Mouse (Mus musculus): ENCODE data around the gene Cyb5d1. TPM values are rescaled to one million over a fixed set of nuclear protein-coding genes. Genes with fewer than 3 reads are reported as not detected.
A peak's percentile ranks its signal among the peaks of the same experiment; 100 is the strongest.

Cyb5d1 gene
- polyA plus RNA-seq, 1 experiment from 2014 or later = 16.6 TPM

GRCm38 (mm10) chr11:69417449-69418384 lies 22.3 kb upstream of the Cyb5d1 start:
- 0 out of 2 replicates have a peak, but pooled peaks cover under 1% of the 10 kb centered on the region for H3K27me3 ChIP-seq (ENCODE audit: insufficient read depth, low read length)
- no peaks in the 10 kb centered on the region for H3K36me3 ChIP-seq (ENCODE audit: insufficient read depth, low read length)
- peak overlapping the region; percentile 73 for H3K4me3 ChIP-seq (replicated peaks; ENCODE audit: low read depth, low read length)
- H3K27ac ChIP-seq = peak overlapping the region; percentile 99
- no peak for TF ChIP-seq CTCF (IDR thresholded peaks at IDR 0.05; ENCODE audit: low read depth)
- under 1% methylated on average over 38 of the region's 39 CpGs for WGBS
- peak overlapping the region; percentile 64 for H3K9ac ChIP-seq (ENCODE audit: low read depth, low read length)
- ATAC-seq (replicated peaks; ENCODE audit: low FRiP score, low read depth) = peak; percentile 68
- H3K4me1 ChIP-seq (replicated peaks; ENCODE audit: insufficient read depth, low read length) = peaks cover 35% of the 10 kb centered on the region
- DNase-seq (ENCODE audit: low spot score) = peak; percentile 98
- H3K9me3 ChIP-seq (replicated peaks; ENCODE audit: low read length) = no peaks in the 10 kb centered on the region
- H3K4me2 ChIP-seq (ENCODE audit: low read length) = peak overlapping the region; percentile 95

GRCm38 (mm10) chr11:69416921-69417448 lies 21.6 kb upstream of the Cyb5d1 start:
- DNase-seq (ENCODE audit: low spot score) (no peak), ATAC-seq (replicated peaks; ENCODE audit: low FRiP score, low read depth) (no peak)
- Histone ChIP-seq H3K27me3 (ENCODE audit: insufficient read depth, low read length) (no peaks in the 10 kb centered on the region), H3K9ac (ENCODE audit: low read depth, low read length) (peak overlapping the region; percentile 64; the same call in 1 of the 2 replicates), H3K27ac (peak overlapping the region; percentile 99), H3K36me3 (ENCODE audit: insufficient read depth, low read length) (no peaks in the 10 kb centered on the region), H3K4me1 (replicated peaks; ENCODE audit: insufficient read depth, low read length) (peaks cover 42% of the 10 kb centered on the region), H3K4me2 (ENCODE audit: low read length) (peak overlapping the region; percentile 95), H3K4me3 (replicated peaks; ENCODE audit: low read depth, low read length) (peak overlapping the region; percentile 73), H3K9me3 (replicated peaks; ENCODE audit: low read length) (no peaks in the 10 kb centered on the region)
- no peak for TF ChIP-seq CTCF (IDR thresholded peaks at IDR 0.05; ENCODE audit: low read depth)
- 7% methylated on average over 8 of the region's 8 CpGs for WGBS

- no peak for ATAC-seq (replicated peaks; ENCODE audit: low FRiP score, low read depth)
- Histone ChIP-seq H3K27ac (peak overlapping the region; percentile 99), H3K27me3 (ENCODE audit: insufficient read depth, low read length) (no peaks in the 10 kb centered on the region), H3K36me3 (ENCODE audit: insufficient read depth, low read length) (no peaks in the 10 kb centered on the region), H3K9ac (ENCODE audit: low read depth, low read length) (peak overlapping the region; percentile 48), H3K4me2 (ENCODE audit: low read length) (peak overlapping the region; percentile 95), H3K4me3 (replicated peaks; ENCODE audit: low read depth, low read length) (peak overlapping the region; percentile 73), H3K4me1 (replicated peaks; ENCODE audit: insufficient read depth, low read length) (peaks cover 45% of the 10 kb centered on the region), H3K9me3 (replicated peaks; ENCODE audit: low read length) (no peaks in the 10 kb centered on the region)
- WGBS = under 1% methylated on average over 4 of the region's 4 CpGs
- no peak for TF ChIP-seq CTCF (IDR thresholded peaks at IDR 0.05; ENCODE audit: low read depth)
- no peak for DNase-seq (ENCODE audit: low spot score)
These were observed 21.1 kb upstream of the Cyb5d1 start for GRCm38 (mm10) chr11:69416509-69416908.

- peaks cover 45% of the 10 kb centered on the region for H3K4me1 ChIP-seq (replicated peaks; ENCODE audit: insufficient read depth, low read length)
- H3K4me2 ChIP-seq (ENCODE audit: low read length) = peak overlapping the region; percentile 95
- peak overlapping the region; percentile 73 for H3K4me3 ChIP-seq (replicated peaks; ENCODE audit: low read depth, low read length)
- ATAC-seq (replicated peaks; ENCODE audit: low FRiP score, low read depth) (no peak), DNase-seq (ENCODE audit: low spot score) (peak; percentile 86)
- peak overlapping the region; percentile 99 for H3K27ac ChIP-seq
- no peaks in the 10 kb centered on the region for H3K9me3 ChIP-seq (replicated peaks; ENCODE audit: low read length)
- H3K36me3 ChIP-seq (ENCODE audit: insufficient read depth, low read length) = no peaks in the 10 kb centered on the region
- TF ChIP-seq CTCF (IDR thresholded peaks at IDR 0.05; ENCODE audit: low read depth) = no peak
- H3K9ac ChIP-seq (ENCODE audit: low read depth, low read length) = peak overlapping the region; percentile 90
- H3K27me3 ChIP-seq (ENCODE audit: insufficient read depth, low read length) = no peaks in the 10 kb centered on the region
- under 1% methylated on average over 14 of the region's 25 CpGs for WGBS
These were observed 20.4 kb upstream of the Cyb5d1 start for GRCm38 (mm10) chr11:69415668-69416451.

- peak overlapping the region; percentile 99 for H3K27ac ChIP-seq
- peak; percentile 79 for DNase-seq (ENCODE audit: low spot score)
- H3K4me1 ChIP-seq (replicated peaks; ENCODE audit: insufficient read depth, low read length) = peaks cover 45% of the 10 kb centered on the region
- WGBS = 0% methylated on average over 3 of the region's 3 CpGs
- TF ChIP-seq CTCF (IDR thresholded peaks at IDR 0.05; ENCODE audit: low read depth) = peak; percentile 38; the same call in 1 of the 2 replicates
- H3K4me3 ChIP-seq (replicated peaks; ENCODE audit: low read depth, low read length) = peak overlapping the region; percentile 73
- H3K27me3 ChIP-seq (ENCODE audit: insufficient read depth, low read length) = no peaks in the 10 kb centered on the region
- H3K9me3 ChIP-seq (replicated peaks; ENCODE audit: low read length) = no peaks in the 10 kb centered on the region
- H3K36me3 ChIP-seq (ENCODE audit: insufficient read depth, low read length) = no peaks in the 10 kb centered on the region
- ATAC-seq (replicated peaks; ENCODE audit: low FRiP score, low read depth) = peak; percentile 5; the same call in 1 of the 2 replicates
- H3K9ac ChIP-seq (ENCODE audit: low read depth, low read length) = peak overlapping the region; percentile 90
- H3K4me2 ChIP-seq (ENCODE audit: low read length) = peak overlapping the region; percentile 95
These were observed 19.9 kb upstream of the Cyb5d1 start for GRCm38 (mm10) chr11:69415327-69415667.
